In the genomic region with DNA sequence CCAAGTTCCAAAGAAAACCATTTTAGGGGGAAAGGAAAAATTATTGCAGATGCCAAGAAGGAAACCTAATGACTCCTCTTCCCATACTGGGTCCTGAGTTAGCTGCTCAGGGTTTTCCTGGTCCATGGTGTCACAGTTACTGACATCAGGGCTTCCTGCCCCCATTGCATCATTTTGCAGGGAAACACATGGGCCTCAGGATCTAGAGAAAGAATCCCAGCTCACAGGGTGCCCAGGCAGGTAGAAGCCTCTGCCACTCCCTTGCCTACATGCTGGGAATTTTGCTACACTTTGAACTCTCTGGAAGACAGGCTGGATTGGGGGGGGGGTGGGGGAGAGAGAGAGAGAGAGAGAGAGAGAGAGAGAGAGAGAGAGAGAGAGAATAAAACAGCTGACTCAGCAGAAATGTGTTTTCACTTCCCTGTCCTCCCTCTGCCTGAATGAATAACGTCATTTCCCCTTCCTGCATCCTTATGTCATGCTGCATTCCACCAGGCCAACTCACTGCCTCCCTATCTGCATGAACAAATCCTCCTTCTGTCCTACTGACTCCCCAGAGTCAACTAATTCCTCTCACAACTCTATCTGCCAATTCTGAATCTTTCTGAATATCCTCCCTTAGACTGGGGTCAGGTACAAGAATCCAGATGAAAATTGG, we compare ENCODE assay signal across 34 mouse cellular contexts. TPM values are rescaled to one million over a fixed set of nuclear protein-coding genes. Genes with fewer than 3 reads are reported as not detected.
DNase-seq lines count a peak whose midpoint lies in the region; ATAC-seq and TF ChIP-seq lines count a peak whose summit lies in the region.
"Had no signal": no experiment of that assay in that cellular context is flagged by ENCODE, and none has a peak within 500 bp of the region (broad histone marks: within the 10 kb centered on the region; RNA-seq: fewer than 3 reads in every experiment).

No protein-coding gene starts in this region.

- intact Hi-C loops in left cerebral cortex, postnatal 25 days (cut with DNase I) = no loop called here

- no peak overlapping the region for H3K4me3 ChIP-seq in ES-E14 (ENCODE audit: insufficient read depth in 1 of 2, low read depth in 1 of 2, low read length in 2 of 2, poor library complexity in 1 of 2, severe bottlenecking in 1 of 2)
- no peak overlapping the region for H3K4me3 ChIP-seq in forebrain, embryonic 15.5 days
- H3K4me3 ChIP-seq: forebrain, embryonic 13.5 days; heart, embryonic 15.5 days; limb, embryonic 12.5 days; liver, embryonic 13.5 days; midbrain, embryonic 10.5 days; myocyte; neural tube, embryonic 13.5 days had no signal

- H3K9me3 ChIP-seq in ES-E14 (ENCODE audit: control insufficient read depth, insufficient read depth, low read depth, low read length) = no peaks in the 10 kb centered on the region
- H3K9me3 ChIP-seq in forebrain, embryonic 15.5 days = no peaks in the 10 kb centered on the region
- H3K9me3 ChIP-seq: forebrain, embryonic 13.5 days; heart, embryonic 15.5 days; limb, embryonic 12.5 days; liver, embryonic 13.5 days; midbrain, embryonic 10.5 days; neural tube, embryonic 13.5 days had no signal

- 15% methylated on average over 1 of the region's 1 CpGs for WGBS in forebrain, embryonic 15.5 days

- no peak overlapping the region for H3K4me2 ChIP-seq in forebrain, embryonic 15.5 days (replicated peaks)
- H3K4me2 ChIP-seq: forebrain, embryonic 13.5 days; heart, embryonic 15.5 days; limb, embryonic 12.5 days; liver, embryonic 13.5 days; lung, embryonic 14.5 days; neural tube, embryonic 13.5 days had no signal

- no peaks in the 10 kb centered on the region for H3K27me3 ChIP-seq in forebrain, embryonic 15.5 days
- H3K27me3 ChIP-seq: forebrain, embryonic 13.5 days; heart, embryonic 15.5 days; limb, embryonic 12.5 days; liver, embryonic 13.5 days; neural tube, embryonic 13.5 days had no signal

- H3K9ac ChIP-seq in ES-E14 (ENCODE audit: insufficient read depth, low read depth, low read length, poor library complexity, severe bottlenecking) = no peak overlapping the region
- no peak overlapping the region for H3K9ac ChIP-seq in forebrain, embryonic 15.5 days (replicated peaks)
- H3K9ac ChIP-seq: forebrain, embryonic 13.5 days; heart, embryonic 15.5 days; limb, embryonic 12.5 days; liver, embryonic 13.5 days; lung, embryonic 14.5 days; neural tube, embryonic 13.5 days had no signal

- in situ Hi-C loops in ES-E14 (cut with MboI; ENCODE audit: low sequenced_read_pairs in 2 of 2, unreplicated experiment in 2 of 2) = no loop called here

- ATAC-seq in granulocyte monocyte progenitor cell, adult 5-6 weeks (replicated peaks; ENCODE audit: poor library complexity, severe bottlenecking) = peak; percentile 75
- ATAC-seq in forebrain, embryonic 15.5 days (replicated peaks) = no peak
- ATAC-seq: forebrain, embryonic 13.5 days; hindbrain, postnatal 0 days; midbrain, embryonic 16.5 days had no signal

- no peaks in the 10 kb centered on the region for H3K36me3 ChIP-seq in ES-E14 (ENCODE audit: control insufficient read depth, insufficient read depth, low read length, poor library complexity, severe bottlenecking)
- H3K36me3 ChIP-seq in forebrain, embryonic 15.5 days = no peaks in the 10 kb centered on the region
- H3K36me3 ChIP-seq: heart, embryonic 15.5 days; limb, embryonic 12.5 days; liver, embryonic 13.5 days; midbrain, embryonic 10.5 days; neural tube, embryonic 13.5 days had no signal

- no peak overlapping the region for H3K27ac ChIP-seq in ES-E14 (ENCODE audit: insufficient read depth, low read depth, low read length, poor library complexity, severe bottlenecking)
- H3K27ac ChIP-seq in forebrain, embryonic 15.5 days (replicated peaks) = no peak overlapping the region
- H3K27ac ChIP-seq: forebrain, embryonic 13.5 days; heart, embryonic 15.5 days; hindbrain, postnatal 0 days; limb, embryonic 12.5 days; liver, embryonic 13.5 days; midbrain, embryonic 10.5 days; neural tube, embryonic 13.5 days had no signal

- H3K4me1 ChIP-seq in ES-E14 (ENCODE audit: control insufficient read depth in 2 of 2, insufficient read depth in 2 of 2, low read length in 2 of 2, poor library complexity in 1 of 2) = no peaks in the 10 kb centered on the region
- no peaks in the 10 kb centered on the region for H3K4me1 ChIP-seq in forebrain, embryonic 15.5 days
- H3K4me1 ChIP-seq: forebrain, embryonic 13.5 days; heart, embryonic 15.5 days; limb, embryonic 12.5 days; liver, embryonic 13.5 days; midbrain, embryonic 10.5 days; neural tube, embryonic 13.5 days had no signal

- DNase-seq in kidney, adult 9 months = peak; percentile 4
- DNase-seq in kidney, postnatal 10 days = no peak
- DNase-seq in 416B (ENCODE audit: low read depth) (peak; percentile 9), ES-E14 (ENCODE audit: low read depth, low spot score) (no peak)
- DNase-seq in frontal cortex, postnatal 36 days (ENCODE audit: low spot score in 2 of 2) = no peak
- DNase-seq in left cerebral cortex, postnatal 25 days (ENCODE audit: low spot score in 2 of 2) = no peak
- DNase-seq: adrenal gland, postnatal 25 days; cerebellum, adult 8-10 months; cerebellum, postnatal 36 days; gastrocnemius, postnatal 10 days; kidney, adult 11 months; layer of hippocampus, postnatal 36 days; liver, embryonic 13.5 days; lung, embryonic 14.5 days; lung, postnatal 36 days; right cerebral cortex, adult 18-20 months had no signal

TF ChIP-seq in ES-E14, 5 proteins besides CTCF, POLR2A, EP300 and RAD21:
- TF ChIP-seq MAFK (IDR thresholded peaks at IDR 0.05; ENCODE audit: insufficient read depth, low read depth, low read length) = peak; percentile 97
- no peak for TF ChIP-seq HCFC1 (IDR thresholded peaks at IDR 0.05; ENCODE audit: borderline replicate concordance, insufficient read depth, low read length)
- TF ChIP-seq CHD2 (IDR thresholded peaks at IDR 0.05; ENCODE audit: low read depth, low read length) = no peak
- no peak for TF ChIP-seq ZC3H11A (IDR thresholded peaks at IDR 0.05; ENCODE audit: borderline replicate concordance, low read depth, low read length)
- TF ChIP-seq ZNF384 (IDR thresholded peaks at IDR 0.05; ENCODE audit: low read depth, low read length) = no peak
TF ChIP-seq in ES-E14: peak in this region for 1.

RNA-seq across cellular contexts. Expression of gene Il20, which starts 7.2 kb away (rescaled TPM):
- total RNA-seq in ES-E14 (2012; rRNA removed) = not detected in 2 replicates
- not detected in 2 replicates for total RNA-seq in granulocyte monocyte progenitor cell, adult 5-6 weeks (2014; fragmentation: Nextera tagmentation)
- not detected in 2 replicates for total RNA-seq in granulocyte monocyte progenitor cell, adult 5-6 weeks (2017)
- total RNA-seq in left cerebral cortex, postnatal 25 days (2021) = not detected
- not detected in 2 replicates for polyA plus RNA-seq in forebrain, embryonic 15.5 days (2015; fragmentation: Nextera tagmentation; extraction: Ambion mirVana)
- total RNA-seq: adrenal gland, postnatal 25 days; gastrocnemius, postnatal 10 days; heart, adult 18-20 months; hematopoietic stem cell, adult 5-6 weeks; hindbrain, postnatal 0 days; layer of hippocampus, adult 18-20 months; layer of hippocampus, postnatal 36 days; left cerebral cortex, postnatal 10 days had no signal
- polyA plus RNA-seq: brain, embryonic 14.5 days; embryonic facial prominence, embryonic 14.5 days; forebrain, embryonic 13.5 days; heart, embryonic 15.5 days; hindbrain, postnatal 0 days; kidney, embryonic 16.5 days; limb, embryonic 12.5 days; liver, embryonic 13.5 days; lung, embryonic 14.5 days; midbrain, embryonic 10.5 days; midbrain, embryonic 16.5 days; myocyte; neural tube, embryonic 13.5 days; urinary bladder, adult 2 months had no signal

RNA-seq across cellular contexts. Expression of gene Il19, which starts 21.5 kb away (rescaled TPM):
- total RNA-seq in ES-E14 (2012; rRNA removed) = 0.36 TPM in 1 of 2 replicates, not detected in the other
- not detected in 2 replicates for total RNA-seq in granulocyte monocyte progenitor cell, adult 5-6 weeks (2014; fragmentation: Nextera tagmentation)
- not detected in 2 replicates for total RNA-seq in granulocyte monocyte progenitor cell, adult 5-6 weeks (2017)
- total RNA-seq in left cerebral cortex, postnatal 25 days (2021) = not detected
- not detected in 2 replicates for polyA plus RNA-seq in forebrain, embryonic 15.5 days (2015; fragmentation: Nextera tagmentation; extraction: Ambion mirVana)
- total RNA-seq: adrenal gland, postnatal 25 days; heart, adult 18-20 months; hematopoietic stem cell, adult 5-6 weeks; layer of hippocampus, adult 18-20 months; layer of hippocampus, postnatal 36 days; left cerebral cortex, postnatal 10 days had no signal
- polyA plus RNA-seq: brain, embryonic 14.5 days; forebrain, embryonic 13.5 days; heart, embryonic 15.5 days; kidney, embryonic 16.5 days; limb, embryonic 12.5 days; liver, embryonic 13.5 days; lung, embryonic 14.5 days; midbrain, embryonic 10.5 days; midbrain, embryonic 16.5 days; neural tube, embryonic 13.5 days; urinary bladder, adult 2 months had no signal

RNA-seq across cellular contexts. Expression of gene Il24, which starts 31.2 kb away (rescaled TPM):
- 0.48 and 1.9 TPM in 2 replicates for total RNA-seq in ES-E14 (2012; rRNA removed)
- not detected in 2 replicates for total RNA-seq in granulocyte monocyte progenitor cell, adult 5-6 weeks (2014; fragmentation: Nextera tagmentation)
- not detected in 2 replicates for total RNA-seq in granulocyte monocyte progenitor cell, adult 5-6 weeks (2017)
- total RNA-seq in left cerebral cortex, postnatal 25 days (2021) = not detected
- not detected in 2 replicates for polyA plus RNA-seq in forebrain, embryonic 15.5 days (2015; fragmentation: Nextera tagmentation; extraction: Ambion mirVana)
- total RNA-seq: adrenal gland, postnatal 25 days; gastrocnemius, postnatal 10 days; heart, adult 18-20 months; hematopoietic stem cell, adult 5-6 weeks; hindbrain, postnatal 0 days; layer of hippocampus, adult 18-20 months; layer of hippocampus, postnatal 36 days; left cerebral cortex, postnatal 10 days had no signal
- polyA plus RNA-seq: brain, embryonic 14.5 days; embryonic facial prominence, embryonic 14.5 days; forebrain, embryonic 13.5 days; heart, embryonic 15.5 days; hindbrain, postnatal 0 days; kidney, embryonic 16.5 days; limb, embryonic 12.5 days; liver, embryonic 13.5 days; lung, embryonic 14.5 days; midbrain, embryonic 10.5 days; midbrain, embryonic 16.5 days; myocyte; neural tube, embryonic 13.5 days; urinary bladder, adult 2 months had no signal

RNA-seq across cellular contexts. Expression of gene Fcmr, which starts 53.0 kb away (rescaled TPM):
- not detected in 2 replicates for total RNA-seq in ES-E14 (2012; rRNA removed)
- total RNA-seq in granulocyte monocyte progenitor cell, adult 5-6 weeks (2014; fragmentation: Nextera tagmentation) = not detected in 2 replicates
- not detected in 2 replicates for total RNA-seq in granulocyte monocyte progenitor cell, adult 5-6 weeks (2017)
- not detected for total RNA-seq in left cerebral cortex, postnatal 25 days (2021)
- polyA plus RNA-seq in forebrain, embryonic 15.5 days (2015; fragmentation: Nextera tagmentation; extraction: Ambion mirVana) = not detected in 2 replicates
- total RNA-seq: hematopoietic stem cell, adult 5-6 weeks; layer of hippocampus, adult 18-20 months; layer of hippocampus, postnatal 36 days had no signal
- polyA plus RNA-seq: embryonic facial prominence, embryonic 14.5 days; forebrain, embryonic 13.5 days; limb, embryonic 12.5 days; liver, embryonic 13.5 days; lung, embryonic 14.5 days; midbrain, embryonic 10.5 days; myocyte; neural tube, embryonic 13.5 days had no signal

Comparison
In these comparisons a context has a peak if more than half of its experiments do, and no peak if none do; other contexts are left out.
1. DNase-seq: peak in kidney, adult 9 months (single experiment) and 416B (single experiment); none in kidney, postnatal 10 days (single experiment), ES-E14 (single experiment), frontal cortex, postnatal 36 days (0 of 2) and left cerebral cortex, postnatal 25 days (0 of 2).